Mouse (Mus musculus) cerebellum, adult (tissue): Measurements from ENCODE around the gene Eya4.

ENCODE experiments used
- ATAC-seq: cut with Nextera tagmentation; 2 replicates; pipeline ENCODE4 v1.9.2; 2017; ENCODE audit warnings: mild to moderate bottlenecking, moderate library complexity, mixed read lengths; ENCODE audit not compliant: insufficient number of reproducible peaks, low FRiP score, low TSS enrichment

Gene Eya4

GRCm38 (mm10) chr10:23165089-23165642 lies 185.4 kb downstream of the Eya4 start:
- ATAC-seq = no peak

GRCm38 (mm10) chr10:23159844-23160243 lies 190.7 kb downstream of the Eya4 start:
- ATAC-seq = no peak

- no peak for ATAC-seq
These were observed 191.4 kb downstream of the Eya4 start for GRCm38 (mm10) chr10:23159138-23159537.

- no peak for ATAC-seq
These were observed 193.5 kb downstream of the Eya4 start for GRCm38 (mm10) chr10:23156866-23157625.

GRCm38 (mm10) chr10:23150401-23150800 lies 200.2 kb downstream of the Eya4 start:
- ATAC-seq = no peak

GRCm38 (mm10) chr10:23144616-23145015 lies 206.0 kb downstream of the Eya4 start:
- no peak for ATAC-seq

- no peak for ATAC-seq
These were observed 222.6 kb downstream of the Eya4 start for GRCm38 (mm10) chr10:23127947-23128346.

GRCm38 (mm10) chr10:23127151-23127550 lies 223.4 kb downstream of the Eya4 start:
- no peak for ATAC-seq

GRCm38 (mm10) chr10:23126529-23126928 lies 224.1 kb downstream of the Eya4 start:
- ATAC-seq = no peak

- no peak for ATAC-seq
These were observed 230.1 kb downstream of the Eya4 start for GRCm38 (mm10) chr10:23120437-23120836.

GRCm38 (mm10) chr10:23116786-23117410 lies 233.7 kb downstream of the Eya4 start:
- peak; percentile 66; the same call in 1 of the 2 replicates for ATAC-seq

- ATAC-seq = no peak
These were observed 234.5 kb downstream of the Eya4 start for GRCm38 (mm10) chr10:23116063-23116462.

GRCm38 (mm10) chr10:23115321-23115720 lies 235.3 kb downstream of the Eya4 start:
- no peak for ATAC-seq

- peak; percentile 74; the same call in 1 of the 2 replicates for ATAC-seq
These were observed 242.5 kb downstream of the Eya4 start for GRCm38 (mm10) chr10:23108122-23108521.

- no peak for ATAC-seq
These were observed 258.1 kb downstream of the Eya4 start for GRCm38 (mm10) chr10:23092517-23092916.

- ATAC-seq = no peak
These were observed 259.0 kb downstream of the Eya4 start for GRCm38 (mm10) chr10:23091552-23091951.

GRCm38 (mm10) chr10:23090323-23090722 lies 260.3 kb downstream of the Eya4 start:
- ATAC-seq = no peak

- no peak for ATAC-seq
These were observed 261.3 kb downstream of the Eya4 start for GRCm38 (mm10) chr10:23089271-23089670.

- no peak for ATAC-seq
These were observed 261.8 kb downstream of the Eya4 start for GRCm38 (mm10) chr10:23088764-23089163.

GRCm38 (mm10) chr10:23086352-23087215 lies 264.0 kb downstream of the Eya4 start:
- ATAC-seq = 0 out of 2 replicates have a peak, but pooled peaks have one; percentile 37

GRCm38 (mm10) chr10:23081548-23081828 lies 269.1 kb downstream of the Eya4 start:
- ATAC-seq = no peak; the same call in 1 of the 2 replicates
